Mouse (Mus musculus): ENCODE measurements at regions not wholly inside any gene's neighbourhood (a gene's known extent, or its start where the extent isn't known, plus 50 kb on each side); places are given as distances from the start of the nearest gene placed in this dataset.

- TF ChIP-seq GATA1 (IDR thresholded peaks at IDR 0.05; ENCODE audit: borderline replicate concordance, low read length) (no peak), FLI1 (IDR thresholded peaks at IDR 0.05; ENCODE audit: low read length) (no peak)
Measured at GRCm38 (mm10) chr17:48838297-48838979, 93.7 kb upstream of the Lrfn2 start.

Data from megakaryocyte, embryonic 14.5 days (primary cell).